Mouse (Mus musculus) CH12.LX (cell line): ENCODE data around the gene Vegfb.

ENCODE experiments used
- CTCF ChIP-seq, 2 experiments: IDR thresholded peaks in 1 of 2; conservative IDR thresholded peaks in 1 of 2; 2 replicates each; pipeline ENCODE4 v1.5.1; 2011 to 2012; ENCODE audit warnings: low read depth in 2 of 2, low read length in 2 of 2, improper control_type of control experiment in 1 of 2, inconsistent platforms in 1 of 2, mild to moderate bottlenecking in 1 of 2, moderate library complexity in 1 of 2
- ETS1 ChIP-seq: conservative IDR thresholded peaks from 2 replicates; pipeline ENCODE4 v1.6.1; 2012; ENCODE audit warnings: low read depth, mild to moderate bottlenecking, inconsistent platforms, low read length, improper control_type of control experiment, moderate library complexity
- HCFC1 ChIP-seq: IDR thresholded peaks from 2 replicates; pipeline ENCODE4 v1.6.1; 2012; ENCODE audit warnings: low read depth, mild to moderate bottlenecking, inconsistent platforms, low read length, improper control_type of control experiment
- MAFK ChIP-seq: IDR thresholded peaks from 2 replicates; pipeline ENCODE4 v1.6.1; 2011; ENCODE audit warnings: low read length, improper control_type of control experiment; ENCODE audit not compliant: insufficient replicate concordance
- PAX5 ChIP-seq: IDR thresholded peaks from 2 replicates; pipeline ENCODE4 v1.6.1; 2012; ENCODE audit warnings: low read length, inconsistent platforms, mixed read lengths
- POLR2AphosphoS2 ChIP-seq: IDR thresholded peaks from 2 replicates; pipeline ENCODE4 v1.6.1; 2011; ENCODE audit warnings: low read depth, low read length, improper control_type of control experiment
- SIN3A ChIP-seq: IDR thresholded peaks from 2 replicates; pipeline ENCODE4 v1.6.1; 2012; ENCODE audit warnings: low read length, improper control_type of control experiment, inconsistent platforms
- USF2 ChIP-seq: conservative IDR thresholded peaks from 2 replicates; pipeline ENCODE4 v1.6.1; 2011; ENCODE audit warnings: low read depth, low read length, improper control_type of control experiment

- TF ChIP-seq MAFK, result no peak
- TF ChIP-seq USF2, result no peak
- no peak for TF ChIP-seq ETS1
- 0 out of 2 replicates have a peak, but pooled peaks have one; percentile 31 for TF ChIP-seq POLR2AphosphoS2
- TF ChIP-seq CTCF (conservative IDR thresholded peaks at IDR 0.05 in 1 of 2, IDR thresholded peaks at IDR 0.05 in 1 of 2; ENCODE audit: low read depth in 2 of 2, low read length in 2 of 2), result no peak
- no peak for TF ChIP-seq HCFC1
- TF ChIP-seq SIN3A, result peak; percentile 56
- no peak for TF ChIP-seq PAX5
Measured at GRCm38 (mm10) chr19:6987061-6987903, at the start of gene Vegfb.
